Mouse (Mus musculus) MEL (cell line): ENCODE data around the gene Adcy7. TPM values are rescaled to one million over a fixed set of nuclear protein-coding genes. Genes with fewer than 3 reads are reported as not detected.
A peak's percentile ranks its signal among the peaks of the same experiment; 100 is the strongest.

ENCODE experiments used
- DNase-seq: peaks from one replicate; pipeline ENCODE4 v3.0.0; 2011; ENCODE audit warnings: low read depth, low spot score
- H3K27ac ChIP-seq: 2 replicates; pipeline ENCODE4 v1.5.1; 2012; ENCODE audit warnings: low read depth, mild to moderate bottlenecking, control low read depth, low read length, moderate library complexity; ENCODE audit not compliant: control insufficient read depth
- H3K27me3 ChIP-seq, 2 experiments: fragments of 150-350 bp in 1 of 2; sonication (generic) in 1 of 2; 2 replicates each; pipeline ENCODE4 v1.6.1; 2012; ENCODE audit warnings: low read length in 2 of 2, mild to moderate bottlenecking in 2 of 2, improper control_type of control experiment in 1 of 2, moderate library complexity in 1 of 2; ENCODE audit not compliant: insufficient read depth in 2 of 2, control insufficient read depth in 1 of 2
- H3K36me3 ChIP-seq, 2 experiments: 2 replicates each; pipeline ENCODE4 v1.6.1; 2012 to 2014; ENCODE audit warnings: low read length in 2 of 2, improper control_type of control experiment in 1 of 2, inconsistent platforms in 1 of 2, mild to moderate bottlenecking in 1 of 2; ENCODE audit not compliant: insufficient read depth in 2 of 2, control insufficient read depth in 1 of 2
- H3K4me1 ChIP-seq, 2 experiments: fragments of 150-350 bp in 1 of 2; sonication (generic) in 1 of 2; 2 replicates each; pipeline ENCODE4 v1.6.1; 2012; ENCODE audit warnings: low read length in 2 of 2, improper control_type of control experiment in 1 of 2, mild to moderate bottlenecking in 1 of 2; ENCODE audit not compliant: insufficient read depth in 2 of 2, control insufficient read depth in 1 of 2
- H3K4me3 ChIP-seq, 2 experiments: fragments of 150-350 bp in 1 of 2; sonication (generic) in 1 of 2; 2 replicates each; pipeline ENCODE4 v1.5.1; 2012; ENCODE audit warnings: low read depth in 2 of 2, low read length in 2 of 2, mild to moderate bottlenecking in 2 of 2, moderate library complexity in 2 of 2, control low read depth in 1 of 2, improper control_type of control experiment in 1 of 2; ENCODE audit not compliant: control insufficient read depth in 1 of 2, insufficient read depth in 1 of 2
- H3K79me2 ChIP-seq: 2 replicates; pipeline ENCODE4 v1.6.1; 2012; ENCODE audit warnings: mild to moderate bottlenecking, low read length, moderate library complexity; ENCODE audit not compliant: control insufficient read depth, poor library complexity, insufficient read depth
- H3K9ac ChIP-seq: 2 replicates; pipeline ENCODE4 v1.6.1; 2012; ENCODE audit warnings: low read depth, mild to moderate bottlenecking, control low read depth, low read length, moderate library complexity; ENCODE audit not compliant: control insufficient read depth, poor library complexity, severe bottlenecking
- H3K9me3 ChIP-seq: fragments of 150-350 bp; sonication (generic); replicated peaks from 2 replicates; pipeline ENCODE4 v1.6.1; 2012; ENCODE audit warnings: mild to moderate bottlenecking, low read length, improper control_type of control experiment, moderate library complexity; ENCODE audit not compliant: insufficient read depth
- BHLHE40 ChIP-seq: IDR thresholded peaks from 2 replicates; pipeline ENCODE4 v1.6.1; 2012; ENCODE audit warnings: low read depth, mild to moderate bottlenecking, inconsistent platforms, low read length, improper control_type of control experiment, borderline replicate concordance
- CHD2 ChIP-seq: IDR thresholded peaks from 2 replicates; pipeline ENCODE4 v1.6.1; 2011; ENCODE audit warnings: low read length, improper control_type of control experiment
- CTCF ChIP-seq, 3 experiments: IDR thresholded peaks in 2 of 3; conservative IDR thresholded peaks in 1 of 3; 2 replicates each; pipeline ENCODE4 v1.5.1; 2011 to 2012; ENCODE audit warnings: low read length in 3 of 3, low read depth in 2 of 3, mild to moderate bottlenecking in 2 of 3, improper control_type of control experiment in 1 of 3, inconsistent platforms in 1 of 3, mixed read lengths in 1 of 3, moderate library complexity in 1 of 3; ENCODE audit not compliant: control insufficient read depth in 1 of 3, insufficient read depth in 1 of 3, poor library complexity in 1 of 3, severe bottlenecking in 1 of 3
- E2F4 ChIP-seq: IDR thresholded peaks from 2 replicates; pipeline ENCODE4 v1.6.1; 2011; ENCODE audit warnings: low read depth, low read length, improper control_type of control experiment, borderline replicate concordance
- EP300 ChIP-seq, 2 experiments: IDR thresholded peaks; 2 replicates each; pipeline ENCODE4 v1.6.1; 2011; ENCODE audit warnings: improper control_type of control experiment in 2 of 2, low read length in 2 of 2, low read depth in 1 of 2, mild to moderate bottlenecking in 1 of 2
- ETS1 ChIP-seq: IDR thresholded peaks from 2 replicates; pipeline ENCODE4 v1.6.1; 2012; ENCODE audit warnings: low read depth, mild to moderate bottlenecking, inconsistent platforms, low read length, improper control_type of control experiment, moderate library complexity
- HCFC1 ChIP-seq: IDR thresholded peaks from 2 replicates; pipeline ENCODE4 v1.6.1; 2012; ENCODE audit warnings: low read depth, mild to moderate bottlenecking, inconsistent platforms, low read length, improper control_type of control experiment, moderate library complexity
- KAT2A ChIP-seq: conservative IDR thresholded peaks from 2 replicates; pipeline ENCODE4 v1.6.1; 2012; ENCODE audit warnings: low read depth, low read length, improper control_type of control experiment, inconsistent platforms
- MAZ ChIP-seq: IDR thresholded peaks from 2 replicates; pipeline ENCODE4 v1.6.1; 2012; ENCODE audit warnings: low read depth, mild to moderate bottlenecking, inconsistent platforms, low read length, improper control_type of control experiment
- MXI1 ChIP-seq: IDR thresholded peaks from 2 replicates; pipeline ENCODE4 v1.6.1; 2011; ENCODE audit warnings: mild to moderate bottlenecking, low read depth, low read length, improper control_type of control experiment
- MYB ChIP-seq: IDR thresholded peaks from 2 replicates; pipeline ENCODE4 v1.6.1; 2011; ENCODE audit warnings: mild to moderate bottlenecking, low read depth, low read length, improper control_type of control experiment
- NELFE ChIP-seq: IDR thresholded peaks from 2 replicates; pipeline ENCODE4 v1.6.1; 2011; ENCODE audit warnings: low read depth, low read length, improper control_type of control experiment
- POLR2A ChIP-seq, 2 experiments: IDR thresholded peaks; 2 replicates each; pipeline ENCODE4 v1.6.1; 2011 to 2012; ENCODE audit warnings: low read length in 2 of 2, mild to moderate bottlenecking in 2 of 2, control low read depth in 1 of 2, improper control_type of control experiment in 1 of 2, low read depth in 1 of 2, moderate library complexity in 1 of 2; ENCODE audit not compliant: control insufficient read depth in 1 of 2, insufficient read depth in 1 of 2, poor library complexity in 1 of 2
- POLR2AphosphoS2 ChIP-seq: IDR thresholded peaks from 2 replicates; pipeline ENCODE4 v1.6.1; 2011; ENCODE audit warnings: low read length, improper control_type of control experiment
- POLR2AphosphoS5 ChIP-seq: IDR thresholded peaks from 2 replicates; pipeline ENCODE4 v1.6.1; 2012; ENCODE audit warnings: low read depth, borderline replicate concordance, mild to moderate bottlenecking, inconsistent platforms, low read length, moderate library complexity, mixed read lengths
- RAD21 ChIP-seq: IDR thresholded peaks from 2 replicates; pipeline ENCODE4 v1.6.1; 2011; ENCODE audit warnings: mild to moderate bottlenecking, low read depth, low read length, improper control_type of control experiment
- RCOR1 ChIP-seq: IDR thresholded peaks from 2 replicates; pipeline ENCODE4 v1.6.1; 2012; ENCODE audit warnings: low read depth, mild to moderate bottlenecking, inconsistent platforms, low read length, improper control_type of control experiment
- SIN3A ChIP-seq: IDR thresholded peaks from 2 replicates; pipeline ENCODE4 v1.6.1; 2012; ENCODE audit warnings: low read length, improper control_type of control experiment, inconsistent platforms
- TAL1 ChIP-seq: IDR thresholded peaks from 2 replicates; pipeline ENCODE4 v1.6.1; 2012; ENCODE audit warnings: mild to moderate bottlenecking, inconsistent platforms, low read length, moderate library complexity, mixed read lengths
- TBP ChIP-seq: IDR thresholded peaks from 2 replicates; pipeline ENCODE4 v1.8.0; 2011; ENCODE audit warnings: low read depth, low read length, improper control_type of control experiment
- TCF12 ChIP-seq: IDR thresholded peaks from 2 replicates; pipeline ENCODE4 v1.6.1; 2014; ENCODE audit warnings: low read depth, mild to moderate bottlenecking, inconsistent platforms, low read length, improper control_type of control experiment, moderate library complexity
- UBTF ChIP-seq: IDR thresholded peaks from 2 replicates; pipeline ENCODE4 v1.6.1; 2012; ENCODE audit warnings: low read depth, mild to moderate bottlenecking, inconsistent platforms, low read length, improper control_type of control experiment, moderate library complexity, borderline replicate concordance; ENCODE audit not compliant: insufficient read depth
- USF2 ChIP-seq, 2 experiments: IDR thresholded peaks; 2 replicates each; pipeline ENCODE4 v1.6.1; 2011 to 2012; ENCODE audit warnings: improper control_type of control experiment in 2 of 2, low read length in 2 of 2, borderline replicate concordance in 1 of 2, inconsistent platforms in 1 of 2, low read depth in 1 of 2, mild to moderate bottlenecking in 1 of 2; ENCODE audit not compliant: insufficient read depth in 1 of 2
- ZC3H11A ChIP-seq: IDR thresholded peaks from 2 replicates; pipeline ENCODE4 v1.6.1; 2012; ENCODE audit warnings: low read depth, mild to moderate bottlenecking, inconsistent platforms, low read length, improper control_type of control experiment
- ZKSCAN1 ChIP-seq: IDR thresholded peaks from 2 replicates; pipeline ENCODE4 v1.6.1; 2012; ENCODE audit warnings: low read depth, mild to moderate bottlenecking, inconsistent platforms, low read length, improper control_type of control experiment, moderate library complexity
- ZNF384 ChIP-seq: IDR thresholded peaks from 2 replicates; pipeline ENCODE4 v1.6.1; 2012; ENCODE audit warnings: low read depth, mild to moderate bottlenecking, inconsistent platforms, low read length, improper control_type of control experiment
- polyA plus RNA-seq, 2 experiments: library from polyadenylated mRNA; stranded (reverse) in 1 of 2; unstranded in 1 of 2; fragments of >175 nt in 1 of 2; fragments of >200 nt in 1 of 2; gene quantifications; 2 replicates each; pipeline versions ENCODE4 v1.2.1 to v1.2.4; 2012; ENCODE audit warnings: low replicate concordance in 2 of 2, low read depth in 1 of 2; ENCODE audit not compliant: insufficient read length in 2 of 2, insufficient read depth in 1 of 2, missing spikeins in 1 of 2
- total RNA-seq: library from RNA; depleted of rRNA; stranded (reverse); fragments of 300-350 nt; gene quantifications from 2 replicates; pipeline ENCODE4 v1.2.3, GENCODE M21; 2012

The Adcy7 gene
- total and polyA plus RNA-seq, 3 experiments: 62.9 to 83.7 TPM; not detected in 1

DNA sequence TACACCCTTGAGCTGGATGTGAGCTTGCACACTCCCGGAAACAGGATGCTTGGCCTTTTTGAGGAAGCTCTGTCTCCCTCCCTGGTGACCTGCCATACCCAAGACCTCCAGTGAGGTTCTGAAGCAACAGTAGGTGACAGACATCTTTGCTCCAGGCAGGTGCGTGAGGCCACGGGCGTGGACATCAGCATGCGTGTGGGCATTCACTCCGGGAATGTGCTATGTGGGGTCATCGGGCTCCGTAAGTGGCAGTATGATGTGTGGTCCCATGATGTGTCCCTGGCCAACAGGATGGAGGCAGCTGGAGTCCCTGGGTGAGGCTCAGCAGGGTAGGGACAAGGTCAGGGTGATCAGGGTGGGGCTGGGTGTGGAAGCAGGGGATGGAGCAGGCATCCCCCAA lies 43.1 kb downstream of the Adcy7 start:
- no peaks in the 10 kb centered on the region for H3K27me3 ChIP-seq
- H3K9ac ChIP-seq: no peak overlapping the region
- H3K9me3 ChIP-seq: no peaks in the 10 kb centered on the region
- no peaks in the 10 kb centered on the region for H3K79me2 ChIP-seq
- peaks cover 0 to 7% of the 10 kb centered on the region in 2 experiments; a peak in 2 of 4 replicates for H3K36me3 ChIP-seq
- no peak overlapping the region for H3K4me3 ChIP-seq
- no peaks in the 10 kb centered on the region for H3K4me1 ChIP-seq
- no peak overlapping the region for H3K27ac ChIP-seq
- no peak for DNase-seq
- TF ChIP-seq POLR2AphosphoS5 (no peak), ZKSCAN1 (no peak), POLR2AphosphoS2 (0 out of 2 replicates have a peak, but pooled peaks have one; percentile 23)
- TF ChIP-seq, all 39 proteins: peak for 1

DNA sequence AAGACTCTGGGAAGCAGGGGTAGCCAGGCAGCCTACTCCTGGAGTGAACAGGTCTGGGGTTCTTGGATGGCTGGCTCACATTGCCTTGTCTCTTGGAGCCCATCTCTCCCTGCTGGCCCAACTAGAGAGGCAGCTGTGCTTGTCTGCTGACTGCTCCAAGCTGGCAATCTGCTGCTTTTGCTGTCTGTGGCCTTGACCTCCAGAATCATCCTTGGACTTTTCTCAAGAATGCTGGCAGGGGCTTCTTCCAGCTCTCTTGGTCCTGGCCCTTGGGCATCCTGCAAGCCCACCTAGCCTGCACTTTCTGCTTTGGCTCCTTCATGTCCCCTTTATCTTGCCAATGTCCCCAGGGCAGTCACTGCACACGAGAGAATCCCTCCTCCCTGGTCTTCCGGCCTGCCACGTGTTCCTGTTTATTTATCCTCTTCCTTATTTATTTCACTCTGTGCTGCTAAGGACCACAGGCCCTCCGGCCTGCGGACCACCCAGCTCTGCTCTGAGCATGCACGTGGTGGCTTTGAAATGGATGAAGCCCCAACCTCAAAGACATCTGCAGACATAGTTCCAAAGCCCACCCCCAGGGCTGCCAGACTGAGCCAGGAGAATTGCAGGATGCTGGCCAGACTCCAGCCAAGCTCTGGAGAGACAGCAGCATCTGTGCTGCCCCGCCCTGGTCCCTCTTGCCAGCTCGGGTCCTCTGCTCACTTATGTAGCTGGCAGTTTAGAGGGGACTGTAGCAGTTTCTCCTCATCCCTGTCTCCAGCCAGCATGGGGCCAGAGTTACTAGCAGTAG lies 44.1 kb downstream of the Adcy7 start:
- Histone ChIP-seq H3K9ac (no peak overlapping the region), H3K27me3 (no peaks in the 10 kb centered on the region), H3K79me2 (no peaks in the 10 kb centered on the region), H3K4me1 (no peaks in the 10 kb centered on the region), H3K36me3 (peaks cover 0 to 7% of the 10 kb centered on the region in 2 experiments; a peak in 2 of 4 replicates), H3K27ac (no peak overlapping the region), H3K4me3 (no peak overlapping the region), H3K9me3 (no peaks in the 10 kb centered on the region)
- TF ChIP-seq POLR2AphosphoS2 (no peak), MYB (no peak), HCFC1 (no peak), SIN3A (no peak), E2F4 (no peak), CTCF (IDR thresholded peaks at IDR 0.05 in 2 of 3, conservative IDR thresholded peaks at IDR 0.05 in 1 of 3; ENCODE audit: control insufficient read depth in 1 of 3, insufficient read depth in 1 of 3, low read depth in 2 of 3, low read length in 3 of 3, poor library complexity in 1 of 3, severe bottlenecking in 1 of 3) (no peak), RAD21 (no peak), ZC3H11A (no peak), CHD2 (no peak), MXI1 (no peak), BHLHE40 (no peak), ZNF384 (no peak)
- no peak for DNase-seq

DNA sequence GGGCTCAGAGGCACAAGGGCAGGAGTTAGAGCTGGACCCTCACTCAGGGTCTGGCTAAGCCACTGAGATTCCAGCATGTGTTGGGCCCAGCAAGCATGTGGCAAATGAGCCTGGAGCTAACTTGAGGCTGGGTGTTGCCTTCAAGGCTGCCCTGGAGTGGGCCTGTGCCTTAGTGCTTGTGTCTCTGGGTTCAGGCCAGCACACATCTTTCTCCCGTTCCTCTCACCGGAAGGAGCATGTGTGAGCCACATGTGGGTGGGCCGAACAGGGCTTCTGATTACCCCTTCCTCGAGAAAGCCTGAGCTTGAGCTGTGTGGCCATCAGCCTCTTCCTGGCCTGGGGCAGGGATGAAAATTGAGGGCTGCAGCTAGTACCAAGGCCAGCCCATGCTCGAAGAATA lies 45.1 kb downstream of the Adcy7 start:
- no peaks in the 10 kb centered on the region for H3K27me3 ChIP-seq
- H3K4me1 ChIP-seq: no peaks in the 10 kb centered on the region
- no peaks in the 10 kb centered on the region for H3K79me2 ChIP-seq
- no peak overlapping the region for H3K4me3 ChIP-seq
- peaks cover 0 to 7% of the 10 kb centered on the region in 2 experiments; a peak in 2 of 4 replicates for H3K36me3 ChIP-seq
- H3K9ac ChIP-seq: no peak overlapping the region
- H3K27ac ChIP-seq: no peak overlapping the region
- no peaks in the 10 kb centered on the region for H3K9me3 ChIP-seq
- DNase-seq: no peak
- TF ChIP-seq TAL1: no peak
- TF ChIP-seq ZC3H11A: no peak
- TF ChIP-seq EP300 (IDR thresholded peaks at IDR 0.05; ENCODE audit: low read depth in 1 of 2, low read length in 2 of 2): no peak
- TF ChIP-seq USF2 (IDR thresholded peaks at IDR 0.05; ENCODE audit: borderline replicate concordance in 1 of 2, insufficient read depth in 1 of 2, low read depth in 1 of 2, low read length in 2 of 2): no peak
- TF ChIP-seq ETS1: no peak
- TF ChIP-seq POLR2AphosphoS5: no peak
- TF ChIP-seq RCOR1: no peak
- no peak for TF ChIP-seq TBP
- TF ChIP-seq CHD2: no peak
- TF ChIP-seq KAT2A: no peak
- TF ChIP-seq MAZ: no peak
- TF ChIP-seq TCF12: no peak
- TF ChIP-seq POLR2A (IDR thresholded peaks at IDR 0.05; ENCODE audit: control insufficient read depth in 1 of 2, insufficient read depth in 1 of 2, low read depth in 1 of 2, low read length in 2 of 2, poor library complexity in 1 of 2): no peak
- no peak for TF ChIP-seq RAD21
- no peak for TF ChIP-seq UBTF
- TF ChIP-seq NELFE: no peak
